Mouse (Mus musculus): ENCODE data around the gene Zbtb44. TPM values are rescaled to one million over a fixed set of nuclear protein-coding genes. Genes with fewer than 3 reads are reported as not detected.

Zbtb44 gene
- polyA plus RNA-seq, 1 experiment from 2014 or later, result 5.3 TPM

DNA sequence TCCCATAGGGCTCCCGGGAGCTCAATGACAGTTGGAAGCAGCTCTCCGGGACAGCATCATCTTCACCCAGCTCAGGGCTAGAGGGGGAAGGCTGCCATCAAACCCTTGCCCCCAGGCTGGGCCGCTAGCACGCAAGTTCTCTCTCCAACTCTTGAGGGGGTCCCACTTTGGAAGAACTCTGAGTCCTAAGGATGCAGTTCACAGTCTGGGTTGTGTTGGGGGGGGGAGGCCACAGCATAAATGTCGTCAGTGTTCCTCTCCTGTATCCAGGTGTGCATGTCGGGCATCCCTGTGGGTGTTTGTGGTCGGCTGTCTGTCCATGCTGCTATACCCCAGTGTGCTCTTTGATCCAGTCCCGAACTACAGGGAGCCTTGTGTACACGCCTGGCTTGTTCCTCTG is 59.1 kb downstream of the Zbtb44 start:
- H3K36me3 ChIP-seq (ENCODE audit: control insufficient read depth, insufficient read depth, low read length), result no peaks in the 10 kb centered on the region
- no peak overlapping the region for H3K9ac ChIP-seq (replicated peaks; ENCODE audit: low read length)
- H3K9me3 ChIP-seq (ENCODE audit: control insufficient read depth, low read length), result no peaks in the 10 kb centered on the region
- no peak overlapping the region for H3K27ac ChIP-seq (replicated peaks; ENCODE audit: low read depth, low read length)
- 82% methylated on average over 9 of the region's 9 CpGs for WGBS
- H3K27me3 ChIP-seq (ENCODE audit: control insufficient read depth, insufficient read depth, low read length), result no peaks in the 10 kb centered on the region
- no peak overlapping the region for H3K4me3 ChIP-seq (replicated peaks; ENCODE audit: low read depth, low read length)
- H3K4me2 ChIP-seq (ENCODE audit: low read length), result no peak overlapping the region
- ATAC-seq (ENCODE audit: low FRiP score, low TSS enrichment), result no peak
- no peaks in the 10 kb centered on the region for H3K4me1 ChIP-seq (ENCODE audit: control insufficient read depth, insufficient read depth, low read length)
- DNase-seq, result no peak

DNA sequence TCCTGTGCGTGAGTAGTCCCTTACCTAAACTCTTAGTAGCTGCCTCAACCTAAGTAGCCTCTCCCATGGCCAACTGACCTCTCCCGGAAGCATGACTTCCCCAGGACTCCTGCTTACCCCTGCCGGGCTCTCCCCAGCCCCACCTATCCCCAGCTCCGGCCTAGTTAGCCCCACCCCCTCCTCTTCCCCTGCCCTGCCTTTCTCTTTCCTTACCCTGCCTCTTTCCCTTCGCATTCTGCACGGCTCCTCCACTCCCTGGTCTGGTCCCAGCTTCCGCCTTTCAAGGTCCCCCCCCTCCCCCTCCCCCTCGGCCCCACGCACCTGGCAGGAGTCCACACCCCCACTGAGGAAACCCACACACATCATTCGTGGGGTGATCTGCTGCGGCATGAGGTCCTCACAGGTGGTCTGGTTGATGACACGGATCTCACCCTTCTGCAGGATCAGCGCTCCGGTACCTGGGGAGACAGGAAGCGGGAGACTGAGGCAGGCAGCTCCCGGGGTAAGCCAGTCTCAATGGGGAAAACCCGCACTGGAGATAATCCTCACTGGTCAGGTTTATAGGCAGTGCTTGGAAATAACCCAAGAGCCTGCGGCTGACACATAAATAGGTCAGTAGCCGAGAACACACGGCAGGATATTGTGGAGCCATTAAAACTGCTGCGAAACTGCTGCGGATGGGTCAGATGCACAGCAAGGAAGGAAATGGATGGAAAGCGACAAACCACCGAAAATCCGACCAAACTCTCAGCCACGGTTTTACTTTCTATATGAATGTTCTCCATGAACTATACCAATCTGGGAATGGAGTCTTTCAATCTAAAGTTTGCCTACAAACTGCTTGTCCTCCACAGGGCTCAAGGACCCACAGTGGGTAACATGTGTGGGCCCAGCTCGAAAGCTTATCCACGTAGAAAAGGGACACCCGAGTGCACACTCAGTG is 59.9 kb downstream of the Zbtb44 start:
- no peak overlapping the region for H3K9ac ChIP-seq (replicated peaks; ENCODE audit: low read length)
- no peak overlapping the region for H3K4me3 ChIP-seq (replicated peaks; ENCODE audit: low read depth, low read length)
- H3K27ac ChIP-seq (replicated peaks; ENCODE audit: low read depth, low read length), result no peak overlapping the region
- 80% methylated on average over 29 of the region's 29 CpGs for WGBS
- H3K27me3 ChIP-seq (ENCODE audit: control insufficient read depth, insufficient read depth, low read length), result no peaks in the 10 kb centered on the region
- H3K4me2 ChIP-seq (ENCODE audit: low read length), result no peak overlapping the region
- no peaks in the 10 kb centered on the region for H3K9me3 ChIP-seq (ENCODE audit: control insufficient read depth, low read length)
- H3K36me3 ChIP-seq (ENCODE audit: control insufficient read depth, insufficient read depth, low read length), result no peaks in the 10 kb centered on the region
- DNase-seq, result no peak
- ATAC-seq (ENCODE audit: low FRiP score, low TSS enrichment), result no peak
- no peaks in the 10 kb centered on the region for H3K4me1 ChIP-seq (ENCODE audit: control insufficient read depth, insufficient read depth, low read length)

GRCm38 (mm10) chr9:31091162-31091581 is 60.7 kb downstream of the Zbtb44 start:
- no peaks in the 10 kb centered on the region for H3K27me3 ChIP-seq (ENCODE audit: control insufficient read depth, insufficient read depth, low read length)
- H3K36me3 ChIP-seq (ENCODE audit: control insufficient read depth, insufficient read depth, low read length), result no peaks in the 10 kb centered on the region
- H3K4me1 ChIP-seq (ENCODE audit: control insufficient read depth, insufficient read depth, low read length), result no peaks in the 10 kb centered on the region
- H3K9ac ChIP-seq (replicated peaks; ENCODE audit: low read length), result no peak overlapping the region
- DNase-seq, result no peak
- H3K27ac ChIP-seq (replicated peaks; ENCODE audit: low read depth, low read length), result no peak overlapping the region
- 93% methylated on average over 10 of the region's 10 CpGs for WGBS
- no peak overlapping the region for H3K4me3 ChIP-seq (replicated peaks; ENCODE audit: low read depth, low read length)
- no peak for ATAC-seq (ENCODE audit: low FRiP score, low TSS enrichment)
- H3K4me2 ChIP-seq (ENCODE audit: low read length), result no peak overlapping the region
- no peaks in the 10 kb centered on the region for H3K9me3 ChIP-seq (ENCODE audit: control insufficient read depth, low read length)

- no peak for ATAC-seq (ENCODE audit: low FRiP score, low TSS enrichment)
- Histone ChIP-seq H3K36me3 (ENCODE audit: control insufficient read depth, insufficient read depth, low read length) (no peaks in the 10 kb centered on the region), H3K9me3 (ENCODE audit: control insufficient read depth, low read length) (no peaks in the 10 kb centered on the region), H3K4me2 (ENCODE audit: low read length) (no peak overlapping the region), H3K9ac (replicated peaks; ENCODE audit: low read length) (no peak overlapping the region), H3K4me3 (replicated peaks; ENCODE audit: low read depth, low read length) (no peak overlapping the region), H3K4me1 (ENCODE audit: control insufficient read depth, insufficient read depth, low read length) (no peaks in the 10 kb centered on the region), H3K27ac (replicated peaks; ENCODE audit: low read depth, low read length) (no peak overlapping the region), H3K27me3 (ENCODE audit: control insufficient read depth, insufficient read depth, low read length) (no peaks in the 10 kb centered on the region)
- WGBS, result 91% methylated on average over 18 of the region's 18 CpGs
- DNase-seq, result no peak
Observed at GRCm38 (mm10) chr9:31092111-31092832, 61.8 kb downstream of the Zbtb44 start.

GRCm38 (mm10) chr9:31092833-31093195 is 62.4 kb downstream of the Zbtb44 start:
- no peaks in the 10 kb centered on the region for H3K9me3 ChIP-seq (ENCODE audit: control insufficient read depth, low read length)
- H3K36me3 ChIP-seq (ENCODE audit: control insufficient read depth, insufficient read depth, low read length), result no peaks in the 10 kb centered on the region
- 94% methylated on average over 10 of the region's 10 CpGs for WGBS
- DNase-seq (no peak), ATAC-seq (ENCODE audit: low FRiP score, low TSS enrichment) (no peak)
- H3K27me3 ChIP-seq (ENCODE audit: control insufficient read depth, insufficient read depth, low read length), result no peaks in the 10 kb centered on the region
- no peak overlapping the region for H3K4me3 ChIP-seq (replicated peaks; ENCODE audit: low read depth, low read length)
- H3K27ac ChIP-seq (replicated peaks; ENCODE audit: low read depth, low read length), result no peak overlapping the region
- no peak overlapping the region for H3K4me2 ChIP-seq (ENCODE audit: low read length)
- H3K9ac ChIP-seq (replicated peaks; ENCODE audit: low read length), result no peak overlapping the region
- no peaks in the 10 kb centered on the region for H3K4me1 ChIP-seq (ENCODE audit: control insufficient read depth, insufficient read depth, low read length)

- H3K4me3 ChIP-seq (replicated peaks; ENCODE audit: low read depth, low read length), result no peak overlapping the region
- 70% methylated on average over 20 of the region's 20 CpGs for WGBS
- no peaks in the 10 kb centered on the region for H3K27me3 ChIP-seq (ENCODE audit: control insufficient read depth, insufficient read depth, low read length)
- H3K4me1 ChIP-seq (ENCODE audit: control insufficient read depth, insufficient read depth, low read length), result no peaks in the 10 kb centered on the region
- no peaks in the 10 kb centered on the region for H3K36me3 ChIP-seq (ENCODE audit: control insufficient read depth, insufficient read depth, low read length)
- no peak overlapping the region for H3K9ac ChIP-seq (replicated peaks; ENCODE audit: low read length)
- no peak overlapping the region for H3K27ac ChIP-seq (replicated peaks; ENCODE audit: low read depth, low read length)
- DNase-seq (peak; percentile 10), ATAC-seq (ENCODE audit: low FRiP score, low TSS enrichment) (no peak)
- H3K9me3 ChIP-seq (ENCODE audit: control insufficient read depth, low read length), result no peaks in the 10 kb centered on the region
- no peak overlapping the region for H3K4me2 ChIP-seq (ENCODE audit: low read length)
Observed at GRCm38 (mm10) chr9:31097088-31098082, 66.9 kb downstream of the Zbtb44 start.

DNA sequence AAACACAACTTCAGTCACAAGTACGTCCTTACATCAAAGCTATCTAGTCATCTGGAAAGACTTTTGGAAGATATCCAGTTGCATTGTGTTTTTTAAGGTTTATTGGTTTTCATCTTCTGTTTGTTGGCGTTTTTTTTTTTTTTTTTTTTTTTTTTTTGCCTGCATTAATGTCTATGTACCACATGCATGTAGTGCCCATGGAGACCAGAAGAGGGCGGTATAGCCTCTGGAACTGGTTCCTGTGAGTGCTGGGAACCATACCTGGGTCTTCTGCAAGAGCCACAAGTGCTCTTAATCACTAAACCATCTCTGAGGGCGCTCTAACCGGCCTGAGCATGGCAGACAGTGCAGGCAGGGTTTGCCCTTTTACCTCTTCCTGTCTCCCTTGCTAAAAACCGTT is 67.7 kb downstream of the Zbtb44 start:
- ATAC-seq (ENCODE audit: low FRiP score, low TSS enrichment) (no peak), DNase-seq (no peak)
- 77% methylated on average over 6 of the region's 6 CpGs for WGBS
- Histone ChIP-seq H3K36me3 (ENCODE audit: control insufficient read depth, insufficient read depth, low read length) (no peaks in the 10 kb centered on the region), H3K27ac (replicated peaks; ENCODE audit: low read depth, low read length) (no peak overlapping the region), H3K27me3 (ENCODE audit: control insufficient read depth, insufficient read depth, low read length) (no peaks in the 10 kb centered on the region), H3K4me2 (ENCODE audit: low read length) (no peak overlapping the region), H3K4me1 (ENCODE audit: control insufficient read depth, insufficient read depth, low read length) (no peaks in the 10 kb centered on the region), H3K9ac (replicated peaks; ENCODE audit: low read length) (no peak overlapping the region), H3K4me3 (replicated peaks; ENCODE audit: low read depth, low read length) (no peak overlapping the region), H3K9me3 (ENCODE audit: control insufficient read depth, low read length) (no peaks in the 10 kb centered on the region)

GRCm38 (mm10) chr9:31108464-31108863 is 78.0 kb downstream of the Zbtb44 start:
- no peak for DNase-seq
- Histone ChIP-seq H3K36me3 (ENCODE audit: control insufficient read depth, insufficient read depth, low read length) (no peaks in the 10 kb centered on the region), H3K9ac (replicated peaks; ENCODE audit: low read length) (no peak overlapping the region), H3K27ac (replicated peaks; ENCODE audit: low read depth, low read length) (no peak overlapping the region), H3K4me2 (ENCODE audit: low read length) (no peak overlapping the region), H3K27me3 (ENCODE audit: control insufficient read depth, insufficient read depth, low read length) (no peaks in the 10 kb centered on the region), H3K4me3 (replicated peaks; ENCODE audit: low read depth, low read length) (no peak overlapping the region), H3K9me3 (ENCODE audit: control insufficient read depth, low read length) (no peaks in the 10 kb centered on the region), H3K4me1 (ENCODE audit: control insufficient read depth, insufficient read depth, low read length) (no peaks in the 10 kb centered on the region)
- 86% methylated on average over 8 of the region's 8 CpGs for WGBS
- ATAC-seq (ENCODE audit: low FRiP score, low TSS enrichment), result no peak

Data from midbrain, embryonic 14.5 days (tissue).